Mouse (Mus musculus) myocyte (in vitro differentiated cells): ENCODE data around the gene Myt1l. TPM values are rescaled to one million over a fixed set of nuclear protein-coding genes. Genes with fewer than 3 reads are reported as not detected.

Source experiments
- H3K27me3 ChIP-seq: one replicate; pipeline ENCODE4 v1.6.1; 2011; ENCODE audit not compliant: control insufficient read depth, insufficient read depth, insufficient read length
- H3K36me3 ChIP-seq: one replicate; pipeline ENCODE4 v1.6.1; 2011; ENCODE audit not compliant: control insufficient read depth, insufficient read depth
- H3K4me2 ChIP-seq: one replicate; pipeline ENCODE4 v1.6.1; 2011; ENCODE audit warnings: low read depth, control low read depth
- H3K4me3 ChIP-seq: one replicate; pipeline ENCODE4 v1.5.1; 2011; ENCODE audit warnings: mild to moderate bottlenecking, control low read depth, moderate library complexity
- H3K79me2 ChIP-seq: one replicate; pipeline ENCODE4 v1.6.1; 2011; ENCODE audit not compliant: control insufficient read depth, insufficient read depth
- H3ac ChIP-seq: one replicate; pipeline ENCODE4 v1.6.1; 2011; ENCODE audit not compliant: control insufficient read depth, insufficient read length
- CEBPB ChIP-seq: IDR thresholded peaks from 2 replicates; pipeline ENCODE4 v1.6.1; 2011; ENCODE audit warnings: mild to moderate bottlenecking, moderate library complexity; ENCODE audit not compliant: poor library complexity, insufficient read depth, severe bottlenecking
- E2F4 ChIP-seq: IDR thresholded peaks from one replicate; pipeline ENCODE4 v1.6.1; 2011; ENCODE audit warnings: mild to moderate bottlenecking, control low read depth, moderate library complexity; ENCODE audit not compliant: insufficient read depth
- MAX ChIP-seq: IDR thresholded peaks from one replicate; pipeline ENCODE4 v1.6.1; 2011; ENCODE audit warnings: low read depth, mild to moderate bottlenecking, control low read depth
- MYOD1 ChIP-seq, 3 experiments: IDR thresholded peaks; one replicate each; pipeline ENCODE4 v1.6.1; 2011; ENCODE audit warnings: control low read depth in 2 of 3, low read depth in 2 of 3, mild to moderate bottlenecking in 2 of 3, moderate library complexity in 1 of 3; ENCODE audit not compliant: insufficient read length in 2 of 3, control insufficient read depth in 1 of 3
- MYOG ChIP-seq, 3 experiments: IDR thresholded peaks; one replicate each; pipeline ENCODE4 v1.6.1; 2011; ENCODE audit warnings: control low read depth in 2 of 3, low read depth in 2 of 3, mild to moderate bottlenecking in 2 of 3; ENCODE audit not compliant: insufficient read length in 2 of 3, control insufficient read depth in 1 of 3, insufficient read depth in 1 of 3
- POLR2A ChIP-seq: IDR thresholded peaks from one replicate; pipeline ENCODE4 v1.6.1; 2011; ENCODE audit warnings: low read depth, mild to moderate bottlenecking, control low read depth, moderate library complexity; ENCODE audit not compliant: insufficient read length
- POLR2AphosphoS2 ChIP-seq: IDR thresholded peaks from one replicate; pipeline ENCODE4 v1.6.1; 2011; ENCODE audit warnings: low read depth, control low read depth; ENCODE audit not compliant: insufficient read length
- REST ChIP-seq: IDR thresholded peaks from one replicate; pipeline ENCODE4 v1.6.1; 2011; ENCODE audit warnings: mild to moderate bottlenecking, control low read depth, moderate library complexity; ENCODE audit not compliant: insufficient read depth, insufficient read length
- SRF ChIP-seq: IDR thresholded peaks from one replicate; pipeline ENCODE4 v1.6.1; 2011; ENCODE audit warnings: low read depth; ENCODE audit not compliant: control insufficient read depth, insufficient read length
- TCF12 ChIP-seq: IDR thresholded peaks from one replicate; pipeline ENCODE4 v1.6.1; 2011; ENCODE audit warnings: mild to moderate bottlenecking, control low read depth; ENCODE audit not compliant: poor library complexity, insufficient read depth, severe bottlenecking
- TCF3 ChIP-seq: IDR thresholded peaks from one replicate; pipeline ENCODE4 v1.6.1; 2011; ENCODE audit warnings: low read depth, control low read depth; ENCODE audit not compliant: insufficient read length
- USF1 ChIP-seq: IDR thresholded peaks from one replicate; pipeline ENCODE4 v1.6.1; 2011; ENCODE audit warnings: low read depth, mild to moderate bottlenecking, control low read depth, moderate library complexity
- polyA plus RNA-seq: library from polyadenylated mRNA; unstranded; fragments of >200 nt; fragmentation: generic; extraction: Trizol; gene quantifications from one replicate; pipeline ENCODE4 v1.2.1, GENCODE M21; 2012; ENCODE audit warnings: missing spikeins

Myt1l gene
- polyA plus RNA-seq, 1 experiment, result 0.01 TPM

DNA sequence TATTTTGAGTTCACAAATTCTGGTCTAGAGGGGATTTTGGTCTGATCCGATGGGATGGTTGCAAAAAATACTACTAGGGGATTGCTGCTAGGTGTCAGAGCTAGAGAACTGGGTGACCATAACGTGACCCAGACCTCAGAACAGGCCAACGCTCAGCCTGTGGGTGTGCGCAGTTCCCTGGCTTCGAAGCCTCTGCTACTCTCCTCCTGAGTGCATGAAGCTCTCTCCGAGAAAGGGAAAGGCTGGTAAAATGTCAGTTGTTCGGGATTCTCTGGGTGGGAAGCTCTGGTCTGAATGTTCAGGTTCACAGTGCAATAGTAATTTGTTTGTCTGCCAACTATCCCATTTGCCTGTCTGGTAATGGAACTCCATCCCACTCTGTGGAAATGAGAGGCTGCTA lies 116.5 kb downstream of the Myt1l start:
- Histone ChIP-seq H3K4me2 (no peak overlapping the region), H3K27me3 (no peaks in the 10 kb centered on the region), H3K4me3 (no peak overlapping the region), H3ac (no peak overlapping the region), H3K36me3 (no peaks in the 10 kb centered on the region), H3K79me2 (no peaks in the 10 kb centered on the region)
- no peak for TF ChIP-seq POLR2AphosphoS2
- no peak for TF ChIP-seq MYOG (IDR thresholded peaks at IDR 0.05; ENCODE audit: control insufficient read depth in 1 of 3, insufficient read depth in 1 of 3, insufficient read length in 2 of 3, low read depth in 2 of 3)
- TF ChIP-seq SRF, result no peak
- TF ChIP-seq TCF12, result no peak
- no peak for TF ChIP-seq MAX
- no peak for TF ChIP-seq E2F4

DNA sequence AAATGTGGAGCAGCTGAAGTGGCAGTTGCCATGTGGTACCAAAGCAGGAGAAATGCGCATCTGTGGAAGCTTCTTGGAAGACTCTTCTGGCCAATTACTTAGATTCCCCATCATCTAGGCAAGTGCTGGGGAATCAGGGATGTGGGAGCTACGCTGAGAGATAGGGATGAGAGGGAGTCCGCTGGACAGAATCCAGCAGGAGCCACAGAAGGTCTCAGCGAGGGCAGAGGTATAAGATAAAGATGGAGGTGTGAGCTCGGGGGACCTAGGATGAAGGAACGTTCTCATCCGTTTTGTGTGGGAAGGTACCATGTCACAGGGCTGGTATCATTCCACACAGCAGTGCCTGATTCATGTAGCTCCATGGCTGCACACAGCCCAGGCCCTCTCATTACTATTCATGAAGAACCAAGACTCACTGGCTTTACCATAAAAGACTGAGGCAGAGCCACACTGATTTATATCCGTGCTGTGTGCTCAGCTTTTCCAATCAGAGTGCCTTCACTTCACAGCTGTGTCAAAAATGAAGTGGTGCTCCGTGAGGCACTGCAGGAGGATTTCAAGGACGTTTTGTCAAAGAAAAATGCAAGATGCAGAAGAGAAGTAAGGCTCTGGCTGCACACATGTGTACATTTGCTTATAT lies 121.4 kb downstream of the Myt1l start:
- H3ac ChIP-seq, result no peak overlapping the region
- H3K36me3 ChIP-seq, result no peaks in the 10 kb centered on the region
- H3K27me3 ChIP-seq, result no peaks in the 10 kb centered on the region
- no peaks in the 10 kb centered on the region for H3K79me2 ChIP-seq
- H3K4me2 ChIP-seq, result no peak overlapping the region
- H3K4me3 ChIP-seq, result no peak overlapping the region
- TF ChIP-seq MAX (no peak), POLR2AphosphoS2 (no peak), TCF12 (no peak), SRF (no peak), USF1 (no peak), E2F4 (no peak), MYOD1 (IDR thresholded peaks at IDR 0.05; ENCODE audit: control insufficient read depth in 1 of 3, insufficient read length in 2 of 3, low read depth in 2 of 3) (no peak), REST (no peak), CEBPB (no peak), MYOG (IDR thresholded peaks at IDR 0.05; ENCODE audit: control insufficient read depth in 1 of 3, insufficient read depth in 1 of 3, insufficient read length in 2 of 3, low read depth in 2 of 3) (no peak), TCF3 (no peak), POLR2A (no peak)

DNA sequence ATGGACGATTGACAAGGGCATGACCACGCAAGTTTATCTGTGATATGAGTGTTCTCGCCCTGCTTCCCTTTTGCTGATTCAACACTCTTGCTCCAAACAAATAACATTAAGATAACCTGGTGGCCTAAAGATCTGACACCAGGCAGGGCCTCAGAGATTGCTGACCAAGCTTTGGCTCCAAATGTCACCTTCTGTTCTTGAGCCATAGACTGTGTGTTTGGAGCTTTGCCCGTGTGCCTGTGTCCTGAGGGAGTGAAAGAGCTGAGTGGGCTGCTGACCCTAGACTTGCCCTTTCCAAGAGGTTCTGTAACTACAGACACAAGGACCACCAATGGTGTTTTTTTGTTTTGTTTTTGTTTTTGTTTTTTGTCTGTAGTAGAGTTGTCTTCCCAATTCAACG lies 124.3 kb downstream of the Myt1l start:
- H3K79me2 ChIP-seq, result no peaks in the 10 kb centered on the region
- no peak for TF ChIP-seq USF1
- TF ChIP-seq TCF12, result no peak
- TF ChIP-seq MYOD1 (IDR thresholded peaks at IDR 0.05; ENCODE audit: control insufficient read depth in 1 of 3, insufficient read length in 2 of 3, low read depth in 2 of 3), result no peak
- TF ChIP-seq TCF3, result no peak
- TF ChIP-seq REST, result no peak
- no peak for TF ChIP-seq CEBPB
- TF ChIP-seq SRF, result no peak
- TF ChIP-seq E2F4, result no peak
- TF ChIP-seq MYOG (IDR thresholded peaks at IDR 0.05; ENCODE audit: control insufficient read depth in 1 of 3, insufficient read depth in 1 of 3, insufficient read length in 2 of 3, low read depth in 2 of 3), result no peak
- TF ChIP-seq POLR2AphosphoS2, result no peak
- no peak for TF ChIP-seq POLR2A
- TF ChIP-seq MAX, result no peak
- H3K27me3 ChIP-seq, result no peaks in the 10 kb centered on the region
- no peak overlapping the region for H3K4me2 ChIP-seq
- H3ac ChIP-seq, result no peak overlapping the region
- no peaks in the 10 kb centered on the region for H3K36me3 ChIP-seq
- no peak overlapping the region for H3K4me3 ChIP-seq

DNA sequence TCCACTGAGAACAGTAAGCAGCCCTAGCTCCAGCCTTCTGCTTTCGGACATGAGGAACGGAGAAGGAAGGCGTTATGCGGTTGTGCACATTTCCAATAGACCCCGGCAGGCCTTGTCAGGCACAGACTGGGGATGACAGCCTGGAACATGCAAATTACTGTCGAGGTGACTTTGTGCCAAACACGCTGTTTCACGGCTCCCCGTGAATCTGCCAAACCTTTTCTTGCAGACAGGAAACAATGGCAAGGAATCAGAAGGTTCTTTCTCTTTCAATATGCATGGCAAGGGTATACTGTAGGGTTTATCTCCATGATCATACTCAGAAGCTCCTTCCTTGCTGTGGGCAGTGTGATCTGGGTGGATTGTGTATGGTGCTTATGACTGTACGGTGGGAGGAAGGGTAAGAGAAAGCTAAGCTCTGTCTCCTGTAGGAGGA lies 127.0 kb downstream of the Myt1l start:
- H3K36me3 ChIP-seq, result no peaks in the 10 kb centered on the region
- H3ac ChIP-seq, result no peak overlapping the region
- H3K79me2 ChIP-seq, result no peaks in the 10 kb centered on the region
- H3K4me2 ChIP-seq, result no peak overlapping the region
- no peaks in the 10 kb centered on the region for H3K27me3 ChIP-seq
- no peak for TF ChIP-seq TCF3
- TF ChIP-seq CEBPB, result no peak
- TF ChIP-seq SRF, result no peak
- H3K4me3 ChIP-seq, result no peak overlapping the region

DNA sequence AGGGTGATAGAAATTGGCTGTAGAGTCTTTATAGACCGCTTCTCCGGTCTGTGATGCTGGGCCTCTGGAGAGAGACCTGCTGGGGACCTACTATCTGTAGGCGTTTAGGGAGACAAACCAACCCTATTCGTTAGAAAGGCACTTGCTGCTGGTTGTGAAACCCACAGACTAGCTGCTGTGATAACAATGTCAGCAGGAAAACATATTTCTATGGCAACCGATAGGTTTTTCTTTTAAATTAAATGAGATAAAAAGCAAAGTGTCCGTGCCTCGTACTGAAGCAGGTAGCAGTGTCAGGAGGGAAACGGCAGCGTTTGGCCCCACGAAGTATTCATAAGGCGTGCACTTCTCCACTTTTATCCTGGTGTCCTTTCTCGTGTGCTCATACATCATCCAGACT lies 127.5 kb downstream of the Myt1l start:
- Histone ChIP-seq H3K4me2 (no peak overlapping the region), H3ac (no peak overlapping the region), H3K27me3 (no peaks in the 10 kb centered on the region), H3K79me2 (no peaks in the 10 kb centered on the region), H3K4me3 (no peak overlapping the region), H3K36me3 (no peaks in the 10 kb centered on the region)
- TF ChIP-seq TCF3, result no peak
